Mouse (Mus musculus): ENCODE results near the gene Acoxl.
A peak's percentile ranks its signal among the peaks of the same experiment; 100 is the strongest.

Acoxl gene

DNA sequence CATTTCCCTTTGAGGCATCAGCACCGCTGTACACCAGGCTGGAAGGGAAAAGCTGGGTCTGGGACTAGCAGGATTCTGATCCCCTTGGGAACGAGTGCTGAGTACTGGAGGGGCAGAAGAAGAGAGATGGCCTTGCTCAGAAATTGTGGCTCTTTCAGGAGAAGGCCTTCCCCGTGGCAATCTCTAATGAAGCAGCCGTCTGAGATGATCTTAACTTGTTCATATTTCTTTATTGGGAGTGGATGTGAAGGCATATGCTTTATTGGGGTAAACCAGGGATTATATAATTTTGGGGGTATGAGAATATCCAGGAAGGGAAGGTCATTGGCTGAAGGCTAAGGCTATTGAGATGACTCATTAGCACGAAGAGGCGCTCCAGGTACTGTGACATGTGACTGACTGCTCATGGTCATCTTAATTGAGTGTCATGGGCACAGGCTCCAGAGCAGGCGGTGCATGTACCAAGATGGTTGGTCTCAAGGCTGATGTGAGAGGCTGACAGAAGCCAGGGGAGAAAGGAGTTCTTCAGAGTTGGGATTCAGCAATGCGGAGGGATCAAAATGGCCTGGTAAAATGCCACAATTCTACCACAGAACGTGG is 195.5 kb downstream of the Acoxl start:
- DNase-seq = no peak

DNA sequence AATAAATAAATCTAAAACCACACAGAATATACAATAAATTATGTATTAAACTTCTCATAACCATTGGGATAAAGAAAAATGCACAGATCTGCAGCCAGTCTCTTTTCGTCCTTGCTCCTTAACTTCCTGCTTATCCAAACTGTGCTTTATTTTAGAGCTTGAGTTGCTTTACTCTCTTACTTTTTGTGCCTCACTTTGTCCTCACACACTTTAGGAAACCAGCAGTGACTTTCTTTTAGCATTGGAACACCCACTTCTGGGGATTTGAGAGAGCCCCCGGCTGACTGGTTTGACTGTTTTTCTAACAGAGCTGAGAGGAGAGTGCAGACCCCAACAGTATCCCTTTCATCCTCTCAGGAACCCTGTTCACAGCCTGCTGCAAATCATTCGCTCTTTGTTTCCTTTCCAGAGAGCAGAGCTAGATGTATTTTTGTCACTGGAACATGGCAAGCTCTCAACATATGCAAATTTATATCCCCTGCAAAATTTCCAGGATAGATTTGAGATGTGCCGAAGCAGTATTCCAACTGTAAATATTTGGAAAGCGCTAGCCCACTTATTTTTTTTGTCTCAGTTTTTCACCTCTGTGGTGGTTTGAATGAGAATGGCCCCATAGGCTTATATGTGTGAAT is 199.7 kb downstream of the Acoxl start:
- no peak for DNase-seq

DNA sequence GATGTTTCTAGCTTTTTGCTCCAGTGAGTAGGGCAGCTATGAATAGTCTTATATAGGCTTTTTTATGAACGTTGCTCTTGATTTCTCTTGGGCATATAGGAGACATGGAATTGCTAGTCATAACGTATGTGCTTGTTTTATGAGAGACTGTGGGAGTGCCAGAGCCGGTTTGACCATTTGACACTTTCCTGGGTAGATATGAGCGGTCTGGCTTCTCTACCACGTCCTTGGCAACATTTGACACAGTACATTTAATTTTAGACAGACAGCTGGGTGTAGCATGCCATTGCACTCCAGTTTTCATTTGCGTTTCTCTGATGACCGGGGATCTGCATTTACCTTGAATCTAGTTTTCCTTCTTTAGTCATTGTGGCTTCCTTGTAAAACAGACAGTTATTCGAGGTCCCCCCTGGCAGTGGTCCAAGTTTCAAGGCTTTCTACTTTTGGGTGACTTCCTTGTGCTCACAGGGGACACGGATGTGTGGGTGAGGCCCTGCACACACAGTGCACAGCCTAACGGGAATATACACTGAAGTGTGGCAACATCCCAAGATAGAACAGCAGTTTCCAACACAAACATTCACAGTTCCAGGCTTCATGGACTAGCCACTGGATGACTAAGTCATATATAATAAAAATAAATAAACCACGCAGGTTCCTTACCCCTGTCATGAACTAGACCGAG is 202.5 kb downstream of the Acoxl start:
- peak; percentile 48 for DNase-seq

DNA sequence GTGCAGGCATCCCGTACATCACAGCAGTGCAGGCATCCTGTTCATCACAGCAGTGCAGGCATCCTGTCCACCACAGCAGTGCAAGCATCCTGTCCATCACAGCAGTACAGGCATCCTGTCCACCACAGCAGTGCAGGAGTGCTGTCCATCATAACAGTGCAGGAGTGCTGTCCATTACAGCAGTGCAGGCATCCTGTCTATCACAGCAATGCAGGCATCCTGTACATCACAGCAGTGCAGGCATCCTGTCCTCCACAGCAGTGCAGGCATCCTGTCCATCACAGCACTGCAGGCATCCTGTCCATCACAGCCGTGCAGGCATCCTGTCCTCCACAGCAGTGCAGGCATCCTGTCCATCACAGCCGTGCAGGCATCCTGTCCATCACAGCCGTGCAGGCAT is 207.8 kb downstream of the Acoxl start:
- no peak for DNase-seq

DNA sequence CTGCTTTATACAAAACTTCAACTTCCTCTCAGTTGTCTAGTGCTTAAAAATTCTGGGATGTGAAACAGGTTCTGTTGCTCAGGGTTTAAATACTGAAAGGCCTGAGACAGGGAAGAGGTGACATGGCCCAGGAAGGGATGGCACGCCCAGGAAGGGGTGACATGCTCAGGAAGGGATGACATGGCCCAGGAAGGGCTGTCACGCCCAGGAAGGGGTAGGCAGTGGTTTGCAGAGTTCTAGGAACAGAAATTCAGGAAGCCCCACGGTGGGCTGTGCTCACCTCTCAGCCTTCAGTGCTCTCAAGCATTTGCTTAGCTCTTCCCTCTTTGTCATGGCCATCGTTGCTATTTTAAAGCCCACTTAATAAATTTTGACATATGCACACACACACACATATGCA is 216.2 kb downstream of the Acoxl start:
- no peak for DNase-seq

DNA sequence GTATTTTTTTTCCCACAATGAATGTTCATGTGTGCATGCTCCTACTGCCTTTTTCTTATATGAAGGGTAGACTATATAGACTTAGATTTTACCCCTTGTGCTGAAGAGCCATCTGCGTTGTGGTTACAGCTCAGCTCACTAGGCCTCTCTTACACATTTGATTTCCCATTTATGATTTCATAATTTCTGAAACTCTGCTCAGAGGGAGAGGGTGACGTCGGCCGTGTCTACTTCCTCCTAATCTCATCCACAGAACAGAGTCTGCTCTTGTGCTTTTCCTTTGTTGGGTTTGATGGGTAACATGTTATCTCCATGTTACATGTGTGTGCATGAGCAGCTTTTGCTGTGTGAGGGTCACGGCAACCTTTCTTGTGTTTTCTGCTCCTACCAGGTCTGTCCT is 219.2 kb downstream of the Acoxl start:
- no peak for DNase-seq

DNA sequence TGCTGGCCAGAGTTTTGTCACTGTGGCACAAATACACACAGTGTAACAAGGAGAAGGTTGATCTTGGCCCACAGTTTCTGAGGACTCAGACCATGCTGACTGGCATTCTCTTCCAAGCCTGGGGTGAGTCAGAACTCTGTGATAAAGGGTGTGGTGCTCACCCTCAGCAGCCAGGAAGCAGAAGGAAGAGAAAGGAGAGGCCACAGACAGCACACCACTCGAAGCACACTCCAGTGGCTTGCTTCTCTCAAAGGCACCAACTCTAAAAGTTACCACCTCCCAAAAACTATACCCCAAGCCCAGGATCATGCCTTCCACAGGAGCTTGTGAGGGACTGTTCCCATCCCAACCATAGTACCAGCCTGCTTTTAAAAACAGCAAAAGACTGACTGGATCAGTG is 220.0 kb downstream of the Acoxl start:
- no peak for DNase-seq

DNA sequence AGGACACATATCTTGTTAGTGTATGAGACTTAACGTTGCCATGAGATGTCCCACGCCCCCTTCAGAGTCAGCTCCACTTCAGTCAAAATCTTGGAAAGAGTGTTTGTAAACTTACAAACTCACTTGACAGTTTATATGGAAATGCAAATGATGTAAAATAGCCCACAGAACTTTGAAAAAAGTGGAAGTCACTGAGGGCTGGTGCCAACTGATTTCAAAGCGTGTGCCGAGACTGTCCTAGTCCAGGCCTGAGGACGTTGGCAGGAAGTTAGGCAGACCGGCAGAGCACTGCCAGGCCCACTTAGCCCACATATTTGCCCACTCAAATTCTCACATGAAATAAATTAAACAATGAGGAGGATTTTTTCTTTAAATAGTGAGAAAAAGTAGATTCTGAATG is 221.5 kb downstream of the Acoxl start:
- DNase-seq = no peak

DNA sequence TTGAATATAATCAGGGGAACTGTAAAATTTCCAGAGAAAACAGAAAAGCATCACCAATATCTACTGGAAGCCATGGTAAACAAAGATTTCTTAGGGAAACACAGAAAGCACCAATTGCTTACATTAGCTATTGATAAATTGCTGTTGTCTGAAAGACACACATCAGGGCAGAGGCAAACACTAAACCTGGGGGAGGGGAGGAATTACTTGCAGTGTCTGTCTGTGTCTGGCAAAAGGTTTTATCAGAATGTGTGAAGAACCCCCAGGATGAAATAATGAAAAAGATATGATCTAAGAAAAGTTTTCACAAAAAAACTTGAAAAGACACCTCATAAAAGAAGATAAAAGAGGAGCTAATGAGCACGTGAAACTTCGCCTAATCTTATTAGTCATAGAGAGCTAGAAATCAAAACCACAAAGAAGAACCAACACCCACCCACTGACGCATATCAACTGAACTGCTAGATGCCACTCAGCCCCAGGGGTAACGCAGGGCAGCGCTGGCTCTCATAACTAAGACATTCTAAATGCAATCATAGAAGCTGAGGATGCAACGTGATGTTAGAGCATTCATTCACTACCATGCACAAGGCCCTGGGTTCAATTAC is 222.1 kb downstream of the Acoxl start:
- no peak for DNase-seq

DNA sequence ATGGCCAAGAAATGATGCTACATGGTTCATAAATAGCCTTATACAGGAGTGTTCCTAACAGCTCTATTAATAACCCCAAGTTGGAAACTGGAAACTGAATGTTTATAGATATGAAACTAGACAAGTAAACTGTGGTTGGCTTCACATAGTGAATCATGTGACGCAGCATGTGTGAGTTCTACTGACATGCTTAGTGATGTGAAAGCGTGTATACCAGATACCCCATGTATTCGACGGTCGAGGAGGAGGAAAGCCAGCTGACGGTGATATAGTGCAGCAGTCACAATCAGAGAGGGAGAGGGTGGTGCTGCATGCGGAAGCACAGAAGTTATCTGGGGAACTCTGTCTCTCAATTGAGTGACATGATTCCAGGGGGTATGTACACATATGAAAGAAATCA is 222.8 kb downstream of the Acoxl start:
- DNase-seq = no peak

DNA sequence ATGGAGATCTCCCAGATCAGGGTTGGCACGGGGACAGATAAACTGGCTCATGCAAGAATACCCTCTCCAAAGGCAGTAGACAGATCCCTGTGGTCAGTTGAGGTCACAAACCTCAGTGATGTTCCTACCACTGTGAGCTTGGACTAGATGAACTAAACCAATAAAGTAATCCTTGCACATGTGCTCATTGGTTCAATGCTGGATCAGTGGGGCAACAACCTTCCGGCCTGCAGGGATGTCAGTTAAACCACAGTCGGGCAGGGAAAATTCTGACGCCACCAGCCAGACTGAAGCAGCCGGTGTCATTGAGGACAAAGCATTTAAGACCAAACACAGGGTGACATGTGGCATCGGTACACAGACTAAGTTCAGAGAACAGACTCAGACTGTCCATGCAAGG is 224.1 kb downstream of the Acoxl start:
- no peak for DNase-seq

DNA sequence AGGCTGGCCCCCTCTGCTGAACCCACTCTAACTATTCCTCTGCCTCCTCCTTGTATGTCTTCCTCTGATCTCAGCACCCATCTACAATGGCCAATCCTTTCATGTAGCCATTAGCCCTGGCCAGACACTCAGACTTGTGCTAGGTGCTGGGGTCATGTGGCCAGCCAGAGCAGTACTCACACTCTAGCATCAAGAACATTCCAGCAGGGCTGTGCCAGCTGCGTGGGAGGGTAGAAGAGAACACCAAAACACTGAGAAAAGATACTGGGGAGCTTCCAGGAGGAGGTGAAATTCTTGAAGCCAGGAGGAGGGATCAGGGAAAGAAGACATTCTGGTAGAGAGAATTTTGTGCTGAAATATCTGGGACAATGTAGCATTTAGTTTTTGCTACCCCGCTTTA is 226.3 kb downstream of the Acoxl start:
- no peak for DNase-seq

DNA sequence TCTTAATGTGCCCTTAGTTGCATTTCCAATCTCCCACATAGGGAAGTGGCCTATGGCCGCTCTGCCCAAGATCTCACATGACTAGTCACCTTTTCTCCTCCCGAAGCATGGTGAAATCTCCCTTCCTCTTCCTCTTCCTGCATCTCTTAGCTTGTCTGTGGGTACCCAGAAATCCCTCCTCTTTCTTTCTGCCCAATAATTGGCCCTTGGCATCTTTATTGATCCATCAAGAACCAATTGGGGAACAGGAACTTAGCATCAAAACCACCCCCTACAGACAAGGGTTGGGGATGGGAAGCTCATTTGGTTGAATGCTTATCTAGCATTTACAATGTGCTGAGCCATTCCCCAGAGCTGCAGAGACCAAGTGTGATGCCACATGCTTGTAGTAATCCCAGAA is 226.9 kb downstream of the Acoxl start:
- peak; percentile 12 for DNase-seq

DNA sequence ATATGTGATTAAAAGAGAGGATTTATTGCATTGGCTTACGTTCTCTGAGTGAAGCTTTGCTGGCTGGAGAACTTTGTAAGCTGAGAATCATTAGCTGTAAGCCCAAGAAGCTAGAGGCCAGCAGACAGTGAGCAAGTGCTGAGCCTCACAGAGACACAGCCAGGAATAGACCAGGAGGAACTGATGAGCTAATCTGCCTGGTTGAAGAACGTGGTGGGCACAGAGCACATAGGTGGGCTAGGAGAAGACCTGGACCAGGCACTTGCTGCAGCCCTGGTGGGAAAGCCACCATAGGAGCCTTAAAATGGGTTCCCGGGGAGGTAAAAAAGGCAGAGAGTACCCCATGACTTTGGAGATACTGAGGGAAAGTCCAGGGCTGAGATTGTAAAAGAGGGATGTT is 228.5 kb downstream of the Acoxl start:
- peak; percentile 42 for DNase-seq

DNA sequence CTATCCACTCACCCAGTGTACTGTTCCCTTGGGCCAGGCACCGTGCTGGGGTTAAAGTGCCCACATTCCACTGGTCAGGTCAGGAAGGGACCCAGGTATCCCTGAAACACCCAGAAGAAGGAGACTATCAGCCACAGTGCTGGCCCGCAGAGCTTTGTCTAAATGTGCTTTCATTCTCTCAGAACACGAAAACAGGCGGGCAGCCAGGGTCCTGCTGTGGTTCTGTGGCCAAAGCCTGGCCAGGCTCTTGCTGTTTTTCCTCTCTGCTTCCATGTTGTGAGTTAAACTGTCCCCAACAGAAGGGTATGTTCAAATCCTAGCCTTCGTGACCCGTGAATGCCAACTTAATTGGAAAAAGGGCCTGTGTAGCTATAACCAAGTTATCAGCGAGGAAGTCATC is 228.9 kb downstream of the Acoxl start:
- DNase-seq = no peak

DNA sequence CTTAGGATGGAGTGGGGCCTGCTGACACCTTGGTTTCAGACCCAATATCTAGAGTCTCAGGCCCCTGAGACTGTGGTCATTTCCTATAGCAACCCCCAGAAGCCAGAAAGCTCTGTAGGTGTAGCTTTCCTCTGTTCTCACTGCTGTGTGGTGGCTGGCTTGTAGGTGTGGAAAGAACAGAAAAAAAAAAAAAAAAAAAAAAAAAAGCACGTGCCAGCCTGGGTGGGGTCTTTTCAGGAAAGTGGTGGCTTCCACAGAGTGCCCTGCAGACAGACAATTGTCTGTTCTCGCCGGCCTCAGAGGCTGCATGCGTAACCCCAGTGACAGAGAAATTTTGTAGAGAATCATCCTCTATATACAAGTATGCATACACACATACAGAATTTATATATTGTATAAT is 229.5 kb downstream of the Acoxl start:
- no peak for DNase-seq

DNA sequence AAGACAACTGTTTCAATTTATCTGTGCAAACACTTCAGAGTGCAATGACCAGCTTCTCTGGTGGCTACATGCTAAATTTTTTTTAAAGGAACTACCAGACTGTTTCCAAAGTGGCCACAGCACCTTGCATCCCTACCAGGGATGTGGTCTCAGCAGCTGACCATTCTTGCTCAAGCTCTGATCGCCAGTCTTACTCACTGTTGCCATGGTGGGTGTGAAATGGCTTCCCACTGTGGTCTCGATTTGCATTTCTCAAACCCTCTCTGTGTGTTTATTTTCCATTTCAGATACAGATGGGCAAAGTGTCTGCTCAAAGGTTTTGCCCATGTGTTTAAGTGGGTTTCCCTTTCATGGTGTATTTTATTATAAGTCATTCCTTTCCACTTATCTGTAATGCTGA is 230.3 kb downstream of the Acoxl start:
- DNase-seq = no peak

DNA sequence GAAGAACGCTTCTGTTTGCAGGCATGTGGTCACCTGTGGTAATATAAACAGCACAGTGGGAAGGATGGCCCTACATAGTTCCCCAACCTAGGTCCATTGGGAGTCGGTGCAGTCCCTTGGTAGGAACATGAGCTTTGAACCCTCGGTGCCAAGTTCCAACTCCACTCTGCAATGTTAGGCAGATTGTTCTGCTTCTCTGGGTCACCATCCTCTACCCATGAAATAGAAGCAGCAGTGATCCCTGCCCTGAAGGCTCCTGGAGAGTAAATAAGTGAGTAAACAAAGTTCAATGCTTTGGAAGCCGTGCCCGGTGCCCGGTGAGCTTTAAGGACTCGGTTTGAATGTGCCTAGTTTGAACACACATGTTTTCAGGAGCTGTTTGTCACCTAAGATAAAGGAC is 233.1 kb downstream of the Acoxl start:
- no peak for DNase-seq

DNA sequence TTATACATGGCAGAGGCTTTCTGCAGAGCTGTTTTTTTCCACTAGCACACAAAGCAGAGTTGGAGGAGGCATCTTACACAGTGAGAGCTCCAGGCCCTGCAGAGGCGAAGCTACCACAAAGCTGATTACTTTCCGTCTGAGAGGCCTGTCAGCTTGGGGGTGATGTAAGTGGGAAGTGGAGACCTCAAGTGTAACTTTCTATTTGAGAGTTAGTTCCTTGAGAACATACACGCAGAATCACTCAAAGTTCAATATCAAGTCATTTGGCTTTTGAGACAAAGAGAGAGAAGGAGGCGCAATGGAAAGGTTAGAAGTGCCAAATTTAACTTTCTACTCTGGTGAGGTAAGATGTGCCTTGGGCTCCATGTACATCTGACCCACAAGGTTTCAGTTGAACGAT is 234.3 kb downstream of the Acoxl start:
- DNase-seq = no peak

DNA sequence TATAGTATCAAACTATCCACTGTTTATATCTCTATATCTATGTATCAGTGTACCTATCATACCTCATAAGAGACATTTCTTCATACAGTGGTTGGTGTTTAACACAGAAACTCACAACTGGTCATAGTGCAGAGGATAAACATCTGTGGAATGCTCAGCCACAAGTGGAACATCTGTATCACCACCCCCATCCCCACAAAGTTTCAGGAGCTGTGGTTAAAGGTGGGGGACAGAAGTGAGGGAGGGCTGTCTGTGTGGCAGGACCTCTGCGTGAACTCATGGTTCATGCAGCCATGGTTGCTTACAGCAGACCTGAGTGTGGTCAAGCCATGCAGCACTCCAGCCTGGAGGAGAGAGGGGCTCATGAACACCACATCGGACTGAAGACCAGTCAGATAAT is 234.9 kb downstream of the Acoxl start:
- DNase-seq = no peak

DNA sequence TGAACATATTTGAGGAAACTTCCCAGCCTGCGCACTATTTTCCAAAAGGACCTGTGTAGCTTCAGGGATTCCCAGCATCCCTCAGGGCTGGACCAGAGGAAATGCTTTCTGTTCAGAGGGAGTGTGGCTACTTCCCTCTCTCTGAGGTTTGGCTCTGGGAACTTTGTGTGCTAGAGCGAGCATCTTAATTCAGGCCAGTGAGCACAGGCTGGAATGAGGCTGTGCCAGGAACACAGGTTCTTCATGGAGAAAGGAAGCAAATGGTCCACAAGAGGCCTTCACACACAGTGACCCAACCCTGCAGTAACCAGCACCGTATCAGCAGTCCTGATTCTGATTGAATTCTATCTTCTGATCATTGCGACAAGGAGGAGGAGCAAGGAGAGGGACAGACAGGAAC is 238.3 kb downstream of the Acoxl start:
- no peak for DNase-seq

DNA sequence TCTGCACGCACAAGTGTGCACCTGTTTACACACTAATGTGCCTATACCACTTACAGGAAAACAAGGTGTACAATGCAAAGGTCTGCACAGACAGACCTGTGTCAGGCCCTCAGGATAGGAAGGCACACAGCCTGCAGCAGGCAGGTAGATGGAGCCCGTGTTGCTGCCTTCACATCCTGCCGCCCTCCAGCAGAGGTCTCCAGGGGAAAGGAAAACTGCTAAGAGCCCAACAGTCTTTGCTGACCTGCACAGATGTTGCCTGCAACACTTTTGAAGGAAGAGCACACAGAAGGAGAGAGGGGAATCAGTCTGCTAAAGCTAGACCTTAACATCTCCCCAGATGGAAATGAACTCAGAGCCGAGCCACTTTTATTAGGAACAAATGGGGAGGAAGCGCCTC is 240.2 kb downstream of the Acoxl start:
- DNase-seq = no peak

DNA sequence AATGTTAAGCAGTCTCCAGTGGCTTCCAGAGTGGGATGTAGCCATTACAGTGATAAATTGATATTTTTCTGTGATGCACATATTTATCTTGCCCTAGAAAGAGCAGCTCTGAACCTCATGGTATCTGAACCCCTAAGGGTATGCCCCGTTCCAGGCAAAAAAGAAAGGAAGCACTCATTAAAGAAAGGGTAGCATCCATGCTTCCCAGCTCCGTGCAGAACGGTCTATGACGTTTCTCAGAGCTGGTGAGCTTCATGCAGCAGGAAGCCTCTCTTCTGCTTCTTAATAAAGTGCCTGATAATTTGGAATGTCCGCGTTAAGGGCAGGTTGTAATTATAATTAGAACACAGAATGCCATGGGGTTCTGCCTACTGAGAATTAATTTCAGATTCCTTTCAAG is 240.6 kb downstream of the Acoxl start:
- DNase-seq = no peak

DNA sequence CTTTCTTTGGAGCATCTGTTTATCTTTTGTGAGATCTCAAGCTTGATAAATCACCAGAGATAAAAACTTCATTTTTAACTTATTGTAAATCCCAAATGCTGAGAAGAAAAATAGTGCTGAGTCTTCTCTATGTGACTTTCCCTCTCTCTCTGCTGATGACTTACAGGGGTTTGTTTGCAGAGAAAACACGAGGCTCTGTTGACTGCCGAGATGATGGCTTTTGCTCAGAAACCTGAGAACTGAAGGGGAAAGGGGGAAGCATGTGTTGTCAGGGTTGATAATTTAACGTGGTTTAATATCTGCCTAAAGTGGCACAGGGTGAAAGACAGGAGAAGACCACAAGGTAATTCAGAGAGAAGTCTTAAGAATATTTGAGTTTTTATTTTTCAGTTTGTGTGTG is 245.2 kb downstream of the Acoxl start:
- no peak for DNase-seq
